Mouse (Mus musculus) lung, postnatal 4 days (tissue): ENCODE measurements around the gene Dhrs11.

Experiments used
- DNase-seq, 2 experiments: peaks; one replicate each; pipeline ENCODE4 v3.0.0; 2021

The Dhrs11 gene

GRCm38 (mm10) chr11:84822487-84822886 lies 6.3 kb downstream of the Dhrs11 start:
- no peak for DNase-seq

DNA sequence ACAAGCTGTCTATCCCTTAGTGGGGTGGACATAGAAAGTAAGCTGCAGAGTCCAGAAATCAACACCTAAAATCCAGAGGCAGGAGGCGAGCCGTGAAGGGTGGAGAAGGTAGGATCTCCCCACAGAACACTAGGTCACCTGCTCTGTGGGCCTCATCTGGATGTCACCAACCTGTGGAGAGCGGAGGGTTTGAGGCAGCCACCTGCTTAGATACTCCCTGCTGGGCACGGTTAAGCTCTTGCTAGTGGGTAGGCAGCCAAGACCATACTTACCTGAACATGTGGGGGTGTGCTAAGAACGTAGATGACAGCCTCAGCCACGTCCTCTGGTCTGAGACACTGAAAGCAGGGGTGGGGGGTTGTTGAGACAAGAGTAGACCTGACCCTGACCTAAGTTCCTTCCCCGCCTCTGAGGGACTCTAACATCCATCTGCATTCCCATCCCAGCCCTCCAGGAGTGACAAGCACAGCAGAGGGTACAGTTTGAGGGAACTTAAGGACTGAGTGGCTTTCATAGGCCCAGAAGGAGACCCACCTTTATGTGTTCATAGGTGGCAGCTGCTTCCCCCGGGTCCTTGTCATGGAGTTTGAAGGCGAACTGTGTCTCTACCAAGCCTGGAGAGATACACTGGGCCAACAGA lies 7.5 kb downstream of the Dhrs11 start:
- no peak for DNase-seq

DNA sequence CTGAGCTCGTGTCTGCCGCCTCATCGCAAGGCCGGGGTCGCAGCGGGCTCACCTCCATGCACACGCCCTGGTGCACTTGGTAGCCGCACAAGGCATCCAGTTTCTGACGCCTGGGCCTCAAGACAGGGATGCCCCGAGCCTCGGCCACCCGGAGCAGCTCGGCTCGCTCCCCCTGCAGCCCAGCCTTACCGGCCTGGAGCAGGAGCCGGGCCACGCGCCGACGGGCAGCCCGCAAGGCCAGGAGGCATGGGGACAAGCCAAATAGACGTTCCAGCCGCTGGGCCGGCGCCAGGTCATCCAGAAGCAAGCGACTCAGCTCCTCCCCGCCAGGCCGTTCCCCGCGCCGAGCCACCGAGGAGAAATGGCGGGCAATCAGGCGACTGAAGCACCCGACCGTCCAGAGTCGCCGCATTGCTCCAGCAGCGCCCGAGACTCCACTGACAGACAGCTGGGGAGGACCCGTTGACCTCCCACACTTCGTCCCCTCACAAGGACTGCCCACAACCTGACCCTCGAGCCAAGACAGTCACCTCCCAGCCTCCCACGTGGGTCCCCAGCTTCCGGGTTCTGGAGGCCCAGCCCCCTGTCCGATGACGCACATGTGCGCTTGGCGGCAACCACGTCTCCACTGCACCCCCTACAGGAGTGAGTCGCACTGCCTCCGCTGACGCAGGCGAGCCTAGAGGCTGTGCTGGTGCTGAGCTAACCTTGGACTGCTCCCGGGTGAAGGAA lies 9.7 kb downstream of the Dhrs11 start, which contains the start of gene Mrm1:
Gene Mrm1, minus strand, starts transcription at position 555 of the 732 bp plus-strand sequence.
- peak; percentile 96 for DNase-seq

- DNase-seq = peak; percentile 82 to 83
Observed at GRCm38 (mm10) chr11:84818085-84818960, 10.5 kb downstream of the Dhrs11 start.

DNA sequence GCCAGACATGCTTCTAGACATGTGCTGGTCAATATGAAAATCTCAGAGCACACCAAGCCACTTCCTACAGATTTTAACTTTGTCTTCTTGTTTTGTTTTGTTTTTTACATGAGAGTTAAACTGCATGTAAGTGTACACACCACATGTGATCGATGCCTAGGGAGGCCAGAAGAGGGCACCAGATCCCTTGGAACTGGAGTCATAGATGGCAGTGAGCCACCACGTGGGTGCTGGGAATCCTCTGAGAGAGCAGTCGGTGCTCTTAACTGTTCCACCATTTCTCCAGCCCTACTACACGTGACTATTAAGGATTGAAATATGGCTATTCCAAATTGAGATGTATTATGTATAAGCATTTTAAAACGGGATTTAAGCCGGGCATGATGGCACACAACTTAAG lies 11.4 kb downstream of the Dhrs11 start:
- no peak for DNase-seq

DNA sequence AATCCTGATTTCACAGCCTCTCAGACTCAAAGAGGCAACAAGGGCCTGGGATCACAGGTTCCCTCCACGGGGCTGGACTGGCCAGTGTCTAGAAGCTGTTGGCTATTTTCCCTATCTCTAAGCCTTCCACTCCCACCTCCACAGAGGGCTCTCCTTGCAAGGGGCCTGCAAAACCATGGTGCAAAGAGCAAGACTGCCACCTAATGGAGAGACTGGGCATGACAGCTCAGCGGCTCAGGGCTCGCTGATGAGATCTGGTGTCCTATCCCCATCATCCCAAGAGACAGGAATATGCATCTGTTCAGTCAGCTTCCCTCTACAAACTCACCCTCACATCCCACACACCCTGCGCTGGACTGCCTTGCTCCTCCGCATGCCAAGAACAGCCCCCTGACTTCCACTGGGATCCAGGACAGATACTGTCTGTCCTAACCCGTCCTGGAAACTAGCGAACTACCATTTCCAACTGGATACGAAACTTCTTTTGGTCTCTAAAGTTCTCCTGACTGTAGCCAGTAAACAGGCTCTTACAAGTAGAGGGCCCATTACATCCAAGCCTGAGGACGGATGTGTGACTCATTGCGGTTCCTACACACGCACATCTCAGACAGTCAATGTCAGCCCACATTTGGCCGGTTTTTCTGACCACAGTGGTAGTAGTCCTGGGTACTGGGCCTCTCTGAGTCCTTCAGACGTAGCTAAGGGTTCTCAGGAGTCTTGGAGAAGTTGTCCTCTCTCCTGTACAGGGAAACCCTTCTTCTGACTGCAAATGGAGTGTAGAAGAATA lies 14.9 kb downstream of the Dhrs11 start:
- DNase-seq = peak; percentile 63 to 79

DNA sequence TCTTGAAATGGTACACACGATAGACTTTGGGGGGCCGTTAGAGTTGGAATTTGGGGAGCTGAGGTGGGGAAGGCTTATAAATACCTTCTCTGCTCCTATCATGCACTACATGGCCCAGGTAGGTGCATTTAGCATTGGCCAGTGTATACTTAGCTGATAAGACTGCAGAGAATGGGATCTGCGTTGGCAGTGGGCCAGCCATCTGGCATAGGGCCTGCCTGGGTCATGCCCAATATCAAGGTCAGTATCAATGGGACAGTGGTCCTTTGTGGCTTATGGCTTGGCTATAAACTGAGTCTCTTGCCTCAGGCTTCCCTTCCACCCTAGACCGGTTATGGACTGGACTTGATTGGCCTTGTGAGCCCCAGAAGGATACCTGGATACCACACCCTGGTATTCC lies 24.4 kb downstream of the Dhrs11 start:
- DNase-seq = no peak

- DNase-seq = peak; percentile 40 to 73
Observed at GRCm38 (mm10) chr11:84797627-84798353, 31.0 kb downstream of the Dhrs11 start.

DNA sequence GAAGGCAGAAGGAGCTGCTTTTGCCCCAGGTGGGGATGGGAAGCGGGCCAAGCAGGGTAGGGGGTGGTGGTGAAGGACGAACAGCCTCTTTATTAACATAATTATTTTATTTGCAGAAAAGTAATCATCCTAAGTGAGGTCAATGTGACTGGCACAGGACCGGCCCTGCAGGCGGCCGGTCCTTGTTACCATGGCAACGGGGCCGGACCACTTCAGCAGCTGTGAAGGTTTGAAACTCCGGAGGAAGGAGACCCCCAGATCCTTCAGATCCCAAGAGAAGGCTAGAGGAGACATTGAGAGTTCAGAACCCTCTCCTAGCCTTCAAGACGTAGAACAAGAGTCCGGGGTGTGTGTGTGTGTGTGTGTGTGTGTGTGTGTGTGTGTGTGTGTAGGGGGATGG lies 31.8 kb downstream of the Dhrs11 start:
- no peak for DNase-seq

DNA sequence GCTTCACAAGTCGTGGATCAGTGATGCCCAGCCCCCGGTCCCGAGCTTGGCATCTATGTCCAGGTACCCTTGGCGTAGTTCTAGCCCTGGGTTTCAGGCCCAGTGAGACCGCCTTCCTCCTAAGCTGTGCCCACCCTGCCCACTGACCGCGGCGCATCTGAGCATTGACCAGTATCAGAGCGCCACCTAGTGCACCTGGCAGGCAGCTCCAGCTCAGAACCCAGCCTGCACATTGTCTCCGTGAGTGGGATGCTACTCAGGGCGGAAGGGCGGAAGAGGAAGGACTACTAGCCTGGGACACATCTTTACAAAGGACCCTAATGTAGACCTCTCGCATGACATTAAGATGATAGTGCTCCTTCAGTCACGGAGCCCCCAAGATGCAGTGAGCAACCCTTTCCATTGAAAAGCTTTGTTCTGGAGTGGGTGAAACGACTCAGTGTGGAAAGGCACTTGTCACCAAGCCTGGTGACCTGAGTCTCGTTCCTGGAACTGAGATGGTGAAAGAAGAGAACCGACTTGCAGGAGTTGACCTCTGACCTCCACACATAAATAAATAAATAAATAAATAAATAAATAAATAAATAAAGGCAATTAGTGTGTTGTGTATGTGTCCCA lies 34.2 kb downstream of the Dhrs11 start:
- peak; percentile 66 to 71 for DNase-seq

DNA sequence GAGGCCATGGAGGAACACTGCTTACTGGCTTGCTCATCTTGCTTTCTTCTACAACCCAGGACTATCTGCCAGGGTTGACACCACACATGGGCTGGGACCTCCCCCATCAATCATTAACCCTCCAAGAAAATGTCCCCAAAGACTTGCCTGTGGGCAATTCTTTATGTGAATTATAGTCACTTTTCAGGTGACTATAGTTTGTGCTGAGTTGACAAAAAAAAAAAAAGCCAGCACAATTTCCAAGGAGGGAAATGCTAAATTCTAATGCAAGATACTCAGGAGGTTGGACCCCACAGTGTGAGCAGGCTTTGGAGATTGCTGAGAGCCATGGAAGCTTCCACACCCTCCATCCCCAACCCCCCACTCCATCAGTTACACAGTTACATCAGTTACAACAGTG lies 35.2 kb downstream of the Dhrs11 start:
- DNase-seq = no peak

GRCm38 (mm10) chr11:84790383-84790782 lies 38.4 kb downstream of the Dhrs11 start:
- DNase-seq = no peak

DNA sequence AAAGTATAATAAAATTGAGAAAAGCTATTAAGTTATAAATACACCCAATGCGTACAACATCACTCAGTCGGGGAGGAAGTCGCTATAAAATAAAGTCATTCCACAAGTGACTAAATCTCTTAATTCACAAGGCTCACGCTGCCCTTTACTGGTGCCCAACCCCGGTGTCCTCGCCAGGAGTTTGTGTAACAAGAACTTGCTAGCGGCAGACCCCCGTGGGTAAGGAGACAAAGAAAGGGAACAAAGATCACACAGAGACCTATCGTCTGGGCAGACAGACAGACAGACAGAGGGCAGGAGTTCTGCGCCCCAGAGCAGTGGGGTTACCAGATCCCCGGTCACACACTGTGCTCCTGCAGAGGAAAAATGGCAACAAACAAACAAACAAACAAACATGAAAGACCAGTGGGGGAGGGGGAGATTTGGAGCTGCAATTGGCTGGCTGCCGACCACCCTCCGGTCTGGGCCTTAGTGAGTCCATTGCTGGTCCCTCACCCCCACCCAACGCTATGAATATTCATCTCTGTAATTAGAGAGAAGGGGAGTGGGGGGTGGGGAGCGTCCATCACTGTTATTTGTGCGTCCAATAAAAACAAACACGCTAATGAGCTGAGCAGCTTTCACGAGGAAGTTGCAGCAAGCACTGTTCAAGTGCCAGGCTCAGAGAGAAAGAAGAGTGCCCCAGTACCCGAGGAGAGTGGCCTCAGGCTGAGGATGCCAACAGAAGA lies 48.5 kb downstream of the Dhrs11 start:
- DNase-seq = no peak

DNA sequence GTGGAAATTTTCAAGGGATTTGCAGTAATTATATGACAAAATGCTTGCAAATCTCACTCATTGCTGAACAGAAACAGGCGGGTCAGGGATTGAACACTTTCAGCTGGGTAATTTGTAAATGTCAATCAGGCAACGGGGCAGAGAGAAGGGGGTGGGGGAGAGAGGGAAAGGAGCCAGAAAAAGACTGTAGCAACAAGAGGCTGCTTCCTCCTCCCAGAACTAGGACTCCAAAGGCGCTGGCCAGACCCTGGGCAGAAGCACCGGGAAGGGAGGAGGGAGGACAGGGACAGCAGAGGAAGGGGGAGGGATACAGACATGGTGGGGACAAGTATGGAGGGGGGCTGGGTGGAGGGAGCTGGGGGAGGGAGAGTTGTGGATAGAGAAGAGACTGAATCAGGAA lies 53.2 kb downstream of the Dhrs11 start:
- DNase-seq = no peak

DNA sequence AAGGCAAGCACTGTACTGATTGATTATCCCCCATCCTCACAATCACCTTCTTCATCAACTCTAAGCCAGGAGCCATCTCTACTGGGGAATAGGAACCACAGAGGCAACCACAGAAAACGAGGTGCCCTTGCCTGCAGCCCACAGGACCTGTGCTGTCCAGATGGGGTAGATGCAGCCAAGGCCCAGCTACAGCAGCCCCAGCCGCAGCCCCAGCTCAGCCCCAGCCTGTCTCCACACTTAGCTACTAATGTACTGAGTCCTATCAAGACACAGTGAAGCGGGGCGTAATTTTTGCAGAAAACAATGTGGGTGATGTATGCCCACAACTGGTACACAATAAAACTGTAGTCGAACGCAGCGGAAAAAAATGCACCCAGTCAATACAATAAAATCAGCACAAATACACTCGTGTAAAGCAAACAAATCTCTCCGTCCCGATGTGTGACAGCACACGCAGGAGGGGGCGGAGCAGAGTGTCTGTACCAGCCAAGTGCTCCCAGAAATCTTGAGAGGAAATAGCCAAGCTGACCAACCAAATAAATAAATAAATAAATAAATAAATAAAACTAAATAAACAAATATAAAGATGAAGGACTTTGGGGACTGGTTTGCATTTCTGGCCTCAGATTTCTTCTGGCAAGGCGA lies 53.8 kb downstream of the Dhrs11 start:
- DNase-seq = no peak
